Mouse (Mus musculus): ENCODE data around the gene Rps6kb1.
"Not testable (repeated sequence)": the region's sequence is repeated elsewhere in the genome, so short reads cannot be mapped to it uniquely, and the experiment has no call there.

Gene Rps6kb1

GRCm38 (mm10) chr11:86542851-86543250 lies 1.8 kb downstream of the Rps6kb1 start:
- no peak for DNase-seq (ENCODE audit: low spot score in 2 of 2)

GRCm38 (mm10) chr11:86540476-86540845 lies 4.1 kb downstream of the Rps6kb1 start:
- no peak for DNase-seq (ENCODE audit: low spot score in 2 of 2)

GRCm38 (mm10) chr11:86539716-86540475 lies 4.7 kb downstream of the Rps6kb1 start:
- no peak for DNase-seq (ENCODE audit: low spot score in 2 of 2)

- no peak for DNase-seq (ENCODE audit: low spot score in 2 of 2)
Measured at GRCm38 (mm10) chr11:86538786-86539185, 5.8 kb downstream of the Rps6kb1 start.

GRCm38 (mm10) chr11:86534201-86534910 lies 10.2 kb downstream of the Rps6kb1 start:
- DNase-seq (ENCODE audit: low spot score in 2 of 2), result no peak

GRCm38 (mm10) chr11:86533302-86533701 lies 11.3 kb downstream of the Rps6kb1 start:
- not testable (repeated sequence) for DNase-seq (ENCODE audit: low spot score in 2 of 2)

GRCm38 (mm10) chr11:86532834-86533233 lies 11.8 kb downstream of the Rps6kb1 start:
- peak; percentile 11 to 24 for DNase-seq (ENCODE audit: low spot score in 2 of 2)

GRCm38 (mm10) chr11:86527528-86527927 lies 17.1 kb downstream of the Rps6kb1 start:
- DNase-seq (ENCODE audit: low spot score in 2 of 2), result no peak

GRCm38 (mm10) chr11:86519751-86520150 lies 24.9 kb downstream of the Rps6kb1 start:
- no peak for DNase-seq (ENCODE audit: low spot score in 2 of 2)

GRCm38 (mm10) chr11:86517229-86517628 lies 27.4 kb downstream of the Rps6kb1 start:
- DNase-seq (ENCODE audit: low spot score in 2 of 2), result no peak

GRCm38 (mm10) chr11:86516620-86517019 lies 28.0 kb downstream of the Rps6kb1 start:
- DNase-seq (ENCODE audit: low spot score in 2 of 2), result no peak

- DNase-seq (ENCODE audit: low spot score in 2 of 2), result no peak
Measured at GRCm38 (mm10) chr11:86507991-86508390, 36.6 kb downstream of the Rps6kb1 start.

GRCm38 (mm10) chr11:86507334-86507733 lies 37.3 kb downstream of the Rps6kb1 start:
- no peak for DNase-seq (ENCODE audit: low spot score in 2 of 2)

GRCm38 (mm10) chr11:86503121-86503520 lies 41.5 kb downstream of the Rps6kb1 start:
- DNase-seq (ENCODE audit: low spot score in 2 of 2), result no peak

- no peak for DNase-seq (ENCODE audit: low spot score in 2 of 2)
Measured at GRCm38 (mm10) chr11:86500795-86501194, 43.8 kb downstream of the Rps6kb1 start.

GRCm38 (mm10) chr11:86497908-86498307 lies 46.7 kb downstream of the Rps6kb1 start:
- no peak for DNase-seq (ENCODE audit: low spot score in 2 of 2)

- no peak for DNase-seq (ENCODE audit: low spot score in 2 of 2)
Measured at GRCm38 (mm10) chr11:86497356-86497755, 47.2 kb downstream of the Rps6kb1 start.

- DNase-seq (ENCODE audit: low spot score in 2 of 2), result no peak
Measured at GRCm38 (mm10) chr11:86490782-86491181, 53.8 kb downstream of the Rps6kb1 start.

- DNase-seq (ENCODE audit: low spot score in 2 of 2), result peak; percentile 52 to 62
Measured at GRCm38 (mm10) chr11:86484910-86485510, 59.6 kb downstream of the Rps6kb1 start.

- DNase-seq (ENCODE audit: low spot score in 2 of 2), result peak; percentile 96
Measured at GRCm38 (mm10) chr11:86484101-86484868, 60.3 kb downstream of the Rps6kb1 start, which contains the start of gene Rnft1. Rnft1 (plus strand) TSS chr11:86484657.

- no peak for DNase-seq (ENCODE audit: low spot score in 2 of 2)
Measured at GRCm38 (mm10) chr11:86473576-86473975, 71.0 kb downstream of the Rps6kb1 start.

- peak; percentile 43 to 45 for DNase-seq (ENCODE audit: low spot score in 2 of 2)
Measured at GRCm38 (mm10) chr11:86472771-86473171, 71.8 kb downstream of the Rps6kb1 start.

All from right cerebral cortex, adult 2 months (tissue).